Mouse (Mus musculus): ENCODE results near the gene Kcnma1. TPM values are rescaled to one million over a fixed set of nuclear protein-coding genes. Genes with fewer than 3 reads are reported as not detected.

Gene Kcnma1
- polyA plus RNA-seq, 1 experiment from 2014 or later: 0.05 TPM

DNA sequence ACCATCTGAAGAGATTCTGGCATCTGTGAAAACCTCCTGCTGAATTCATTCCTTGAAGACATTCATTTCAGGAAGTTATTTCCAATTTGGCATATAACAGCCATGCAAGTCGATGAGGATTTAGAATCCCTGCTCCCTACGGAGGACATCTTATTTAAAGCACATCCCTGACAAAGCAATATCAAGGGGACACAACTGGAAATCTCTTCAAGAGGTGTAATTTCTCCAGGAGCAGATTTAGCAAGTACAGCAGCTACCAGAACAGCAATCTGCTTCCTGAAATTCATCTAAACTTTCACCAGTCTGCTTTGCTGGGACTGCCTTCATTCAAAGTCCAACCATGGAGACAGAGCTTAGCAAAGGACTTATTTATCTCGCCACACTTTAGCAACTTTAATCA, 433.0 kb downstream of the Kcnma1 start:
- no peak overlapping the region for H3K9ac ChIP-seq (ENCODE audit: low read depth, low read length)
- H3K36me3 ChIP-seq (ENCODE audit: control insufficient read depth, insufficient read depth): no peaks in the 10 kb centered on the region
- H3K4me1 ChIP-seq (ENCODE audit: control insufficient read depth, low read depth, low read length): no peaks in the 10 kb centered on the region
- no peaks in the 10 kb centered on the region for H3K27me3 ChIP-seq (ENCODE audit: control insufficient read depth, insufficient read depth, low read depth, low read length)
- no peak overlapping the region for H3K27ac ChIP-seq (ENCODE audit: low read length)
- H3K4me3 ChIP-seq (ENCODE audit: low read depth, low read length): no peak overlapping the region
- no peak overlapping the region for H3K4me2 ChIP-seq (ENCODE audit: low read depth, low read length)
- WGBS (ENCODE audit: insufficient replicate concordance): 62% methylated on average over 3 of the region's 3 CpGs
- no peaks in the 10 kb centered on the region for H3K9me3 ChIP-seq (replicated peaks; ENCODE audit: control insufficient read depth, low read length)
- ATAC-seq (ENCODE audit: low read depth): no peak

DNA sequence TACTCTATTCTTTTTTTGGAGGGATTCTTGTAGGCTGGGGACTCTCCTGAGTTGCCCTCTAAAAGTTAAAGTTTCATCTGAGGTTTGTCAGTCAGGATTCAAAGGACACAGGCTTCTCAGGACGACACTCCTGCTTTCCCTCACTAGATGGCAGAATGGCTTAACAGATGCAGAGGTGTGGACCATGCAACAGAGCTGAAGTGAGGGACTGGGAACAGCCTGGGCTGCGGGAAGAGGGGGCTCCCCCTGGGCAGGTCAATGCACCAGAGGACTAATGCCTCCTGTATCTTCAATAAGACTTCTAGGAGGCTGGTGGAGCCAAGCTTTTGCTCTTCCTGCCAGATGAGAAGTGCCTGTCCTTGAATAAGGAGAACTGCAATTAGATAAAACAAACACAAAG, 438.3 kb downstream of the Kcnma1 start:
- Histone ChIP-seq H3K27ac (ENCODE audit: low read length) (no peak overlapping the region), H3K9me3 (replicated peaks; ENCODE audit: control insufficient read depth, low read length) (no peaks in the 10 kb centered on the region), H3K36me3 (ENCODE audit: control insufficient read depth, insufficient read depth) (no peaks in the 10 kb centered on the region), H3K4me2 (ENCODE audit: low read depth, low read length) (no peak overlapping the region), H3K9ac (ENCODE audit: low read depth, low read length) (no peak overlapping the region), H3K27me3 (ENCODE audit: control insufficient read depth, insufficient read depth, low read depth, low read length) (no peaks in the 10 kb centered on the region), H3K4me3 (ENCODE audit: low read depth, low read length) (no peak overlapping the region), H3K4me1 (ENCODE audit: control insufficient read depth, low read depth, low read length) (no peaks in the 10 kb centered on the region)
- ATAC-seq (ENCODE audit: low read depth): no peak
- WGBS (ENCODE audit: insufficient replicate concordance): 2% methylated on average over 2 of the region's 2 CpGs

- no peak for ATAC-seq (ENCODE audit: low read depth)
- WGBS (ENCODE audit: insufficient replicate concordance): 60% methylated on average over 4 of the region's 4 CpGs
These were observed 440.2 kb downstream of the Kcnma1 start for GRCm38 (mm10) chr14:23574136-23574535.

DNA sequence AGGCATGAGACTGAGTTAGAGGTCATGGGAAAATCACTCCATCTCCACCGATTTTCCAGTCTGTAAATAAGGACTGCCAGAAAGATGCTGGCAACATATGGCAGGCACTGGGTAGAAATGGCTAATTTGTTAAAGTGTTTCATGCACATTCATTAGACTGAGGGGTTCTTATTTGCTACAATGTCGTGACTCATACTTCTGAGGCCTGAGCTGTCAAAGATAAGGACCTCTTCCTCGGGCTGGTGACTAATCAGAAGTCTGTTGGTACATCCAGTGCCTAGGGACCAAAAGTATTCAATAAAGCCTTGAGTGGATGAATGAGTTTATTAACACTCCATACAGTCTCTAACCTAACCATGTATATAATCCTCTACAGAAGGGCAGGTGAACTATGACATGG, 440.9 kb downstream of the Kcnma1 start:
- H3K4me1 ChIP-seq (ENCODE audit: control insufficient read depth, low read depth, low read length): no peaks in the 10 kb centered on the region
- no peak for ATAC-seq (ENCODE audit: low read depth)

More at GRCm38 (mm10) chr14:23574136-23574535, 440.2 kb downstream of the Kcnma1 start:
- no peak overlapping the region for H3K9ac ChIP-seq (ENCODE audit: low read depth, low read length)
- no peak overlapping the region for H3K27ac ChIP-seq (ENCODE audit: low read length)
- H3K9me3 ChIP-seq (replicated peaks; ENCODE audit: control insufficient read depth, low read length): no peaks in the 10 kb centered on the region
- H3K4me3 ChIP-seq (ENCODE audit: low read depth, low read length): no peak overlapping the region
- no peak overlapping the region for H3K4me2 ChIP-seq (ENCODE audit: low read depth, low read length)
- H3K4me1 ChIP-seq (ENCODE audit: control insufficient read depth, low read depth, low read length): no peaks in the 10 kb centered on the region
- no peaks in the 10 kb centered on the region for H3K27me3 ChIP-seq (ENCODE audit: control insufficient read depth, insufficient read depth, low read depth, low read length)
- no peaks in the 10 kb centered on the region for H3K36me3 ChIP-seq (ENCODE audit: control insufficient read depth, insufficient read depth)

GRCm38 (mm10) chr14:23572778-23573177, 441.5 kb downstream of the Kcnma1 start:
- H3K4me1 ChIP-seq (ENCODE audit: control insufficient read depth, low read depth, low read length): no peaks in the 10 kb centered on the region
- ATAC-seq (ENCODE audit: low read depth): no peak
- no peak overlapping the region for H3K27ac ChIP-seq (ENCODE audit: low read length)
- H3K36me3 ChIP-seq (ENCODE audit: control insufficient read depth, insufficient read depth): no peaks in the 10 kb centered on the region
- H3K27me3 ChIP-seq (ENCODE audit: control insufficient read depth, insufficient read depth, low read depth, low read length): no peaks in the 10 kb centered on the region
- H3K4me3 ChIP-seq (ENCODE audit: low read depth, low read length): no peak overlapping the region
- no peaks in the 10 kb centered on the region for H3K9me3 ChIP-seq (replicated peaks; ENCODE audit: control insufficient read depth, low read length)
- H3K9ac ChIP-seq (ENCODE audit: low read depth, low read length): no peak overlapping the region
- 40% methylated on average over 1 of the region's 1 CpGs for WGBS (ENCODE audit: insufficient replicate concordance)
- no peak overlapping the region for H3K4me2 ChIP-seq (ENCODE audit: low read depth, low read length)

More for the DNA sequence above, 440.9 kb downstream of the Kcnma1 start:
- H3K9me3 ChIP-seq (replicated peaks; ENCODE audit: control insufficient read depth, low read length): no peaks in the 10 kb centered on the region
- no peaks in the 10 kb centered on the region for H3K27me3 ChIP-seq (ENCODE audit: control insufficient read depth, insufficient read depth, low read depth, low read length)
- no peaks in the 10 kb centered on the region for H3K36me3 ChIP-seq (ENCODE audit: control insufficient read depth, insufficient read depth)
- 27% methylated on average over 3 of the region's 3 CpGs for WGBS (ENCODE audit: insufficient replicate concordance)
- no peak overlapping the region for H3K4me3 ChIP-seq (ENCODE audit: low read depth, low read length)
- H3K4me2 ChIP-seq (ENCODE audit: low read depth, low read length): no peak overlapping the region
- H3K27ac ChIP-seq (ENCODE audit: low read length): no peak overlapping the region
- H3K9ac ChIP-seq (ENCODE audit: low read depth, low read length): no peak overlapping the region

GRCm38 (mm10) chr14:23570251-23570650, 444.0 kb downstream of the Kcnma1 start:
- no peak for ATAC-seq (ENCODE audit: low read depth)
- no peaks in the 10 kb centered on the region for H3K36me3 ChIP-seq (ENCODE audit: control insufficient read depth, insufficient read depth)
- H3K27ac ChIP-seq (ENCODE audit: low read length): no peak overlapping the region

DNA sequence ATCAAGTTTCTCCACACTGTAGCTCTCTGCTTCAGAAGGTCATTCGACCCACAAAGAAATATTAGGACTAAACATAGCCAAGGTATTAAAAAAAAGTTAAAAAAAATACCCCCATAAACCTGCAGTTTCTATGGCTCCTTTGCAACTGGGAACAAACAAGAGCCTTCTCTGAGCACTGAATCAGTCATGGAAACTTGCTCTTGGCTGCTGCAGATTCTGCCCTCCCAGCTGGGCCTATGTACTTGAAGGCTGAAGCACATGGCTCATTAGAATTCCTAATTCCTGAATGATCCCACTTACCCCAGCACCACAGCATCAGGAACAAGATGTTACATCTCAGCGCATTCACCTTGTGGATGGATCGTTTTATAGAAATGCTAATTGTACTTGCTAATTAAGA, 448.4 kb downstream of the Kcnma1 start:
- Histone ChIP-seq H3K27me3 (ENCODE audit: control insufficient read depth, insufficient read depth, low read depth, low read length) (no peaks in the 10 kb centered on the region), H3K9me3 (replicated peaks; ENCODE audit: control insufficient read depth, low read length) (no peaks in the 10 kb centered on the region), H3K27ac (ENCODE audit: low read length) (no peak overlapping the region), H3K4me1 (ENCODE audit: control insufficient read depth, low read depth, low read length) (no peaks in the 10 kb centered on the region), H3K36me3 (ENCODE audit: control insufficient read depth, insufficient read depth) (no peaks in the 10 kb centered on the region), H3K9ac (ENCODE audit: low read depth, low read length) (no peak overlapping the region), H3K4me3 (ENCODE audit: low read depth, low read length) (no peak overlapping the region), H3K4me2 (ENCODE audit: low read depth, low read length) (no peak overlapping the region)
- 63% methylated on average over 3 of the region's 3 CpGs for WGBS (ENCODE audit: insufficient replicate concordance)
- ATAC-seq (ENCODE audit: low read depth): no peak

More at GRCm38 (mm10) chr14:23570251-23570650, 444.0 kb downstream of the Kcnma1 start:
- Histone ChIP-seq H3K4me2 (ENCODE audit: low read depth, low read length) (no peak overlapping the region), H3K9ac (ENCODE audit: low read depth, low read length) (no peak overlapping the region), H3K4me1 (ENCODE audit: control insufficient read depth, low read depth, low read length) (no peaks in the 10 kb centered on the region), H3K4me3 (ENCODE audit: low read depth, low read length) (no peak overlapping the region), H3K9me3 (replicated peaks; ENCODE audit: control insufficient read depth, low read length) (no peaks in the 10 kb centered on the region), H3K27me3 (ENCODE audit: control insufficient read depth, insufficient read depth, low read depth, low read length) (no peaks in the 10 kb centered on the region)
- WGBS (ENCODE audit: insufficient replicate concordance): 22% methylated on average over 1 of the region's 1 CpGs

DNA sequence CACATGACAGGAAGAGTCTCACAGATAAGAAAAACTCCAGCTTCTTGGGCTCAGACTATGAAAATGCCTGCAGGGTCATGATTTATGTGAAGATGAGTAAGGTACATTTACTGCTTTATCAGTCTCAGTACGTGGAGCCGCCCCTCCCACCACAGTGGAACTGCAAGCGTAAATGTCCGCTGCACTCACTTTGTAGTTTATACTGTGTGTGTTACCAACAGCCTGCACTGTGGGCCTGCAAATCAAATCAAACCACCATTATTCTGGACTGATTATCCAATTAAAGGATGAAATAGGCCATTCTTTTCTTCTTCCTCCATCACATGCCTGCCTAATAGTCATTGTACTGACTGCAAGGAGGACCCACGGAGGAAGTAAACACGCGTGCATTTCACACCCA, 449.8 kb downstream of the Kcnma1 start:
- Histone ChIP-seq H3K27ac (ENCODE audit: low read length) (no peak overlapping the region), H3K9me3 (replicated peaks; ENCODE audit: control insufficient read depth, low read length) (no peaks in the 10 kb centered on the region), H3K4me1 (ENCODE audit: control insufficient read depth, low read depth, low read length) (no peaks in the 10 kb centered on the region), H3K9ac (ENCODE audit: low read depth, low read length) (no peak overlapping the region), H3K4me2 (ENCODE audit: low read depth, low read length) (no peak overlapping the region), H3K36me3 (ENCODE audit: control insufficient read depth, insufficient read depth) (no peaks in the 10 kb centered on the region), H3K27me3 (ENCODE audit: control insufficient read depth, insufficient read depth, low read depth, low read length) (no peaks in the 10 kb centered on the region), H3K4me3 (ENCODE audit: low read depth, low read length) (no peak overlapping the region)
- ATAC-seq (ENCODE audit: low read depth): no peak
- WGBS (ENCODE audit: insufficient replicate concordance): 71% methylated on average over 7 of the region's 7 CpGs

DNA sequence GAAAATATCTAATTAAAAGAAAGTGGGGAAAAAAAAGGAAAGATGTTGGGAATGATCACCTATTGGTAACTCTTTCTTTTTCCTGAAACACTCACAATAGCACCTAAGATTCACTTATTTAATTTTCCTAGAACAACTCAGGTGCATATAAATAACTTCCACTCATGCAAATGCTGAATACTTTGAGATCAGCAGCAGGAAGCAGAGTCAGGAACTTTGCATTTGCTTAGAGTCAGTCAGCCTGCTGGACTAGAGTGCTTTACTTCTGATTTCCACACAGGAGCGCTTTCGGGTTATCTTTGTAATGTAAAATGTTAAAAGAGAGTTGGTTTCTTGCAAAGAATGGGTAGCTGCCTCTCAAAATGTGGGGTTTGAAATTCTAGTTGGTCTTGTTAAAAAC, 451.1 kb downstream of the Kcnma1 start:
- no peak overlapping the region for H3K9ac ChIP-seq (ENCODE audit: low read depth, low read length)
- H3K36me3 ChIP-seq (ENCODE audit: control insufficient read depth, insufficient read depth): no peaks in the 10 kb centered on the region
- no peaks in the 10 kb centered on the region for H3K4me1 ChIP-seq (ENCODE audit: control insufficient read depth, low read depth, low read length)
- no peak for ATAC-seq (ENCODE audit: low read depth)
- 58% methylated on average over 2 of the region's 2 CpGs for WGBS (ENCODE audit: insufficient replicate concordance)
- H3K9me3 ChIP-seq (replicated peaks; ENCODE audit: control insufficient read depth, low read length): no peaks in the 10 kb centered on the region
- no peak overlapping the region for H3K4me2 ChIP-seq (ENCODE audit: low read depth, low read length)
- H3K4me3 ChIP-seq (ENCODE audit: low read depth, low read length): no peak overlapping the region
- H3K27ac ChIP-seq (ENCODE audit: low read length): no peak overlapping the region
- H3K27me3 ChIP-seq (ENCODE audit: control insufficient read depth, insufficient read depth, low read depth, low read length): no peaks in the 10 kb centered on the region

Data from liver, embryonic 16.5 days (tissue).